Mouse (Mus musculus): Measurements from ENCODE around the gene Rxrb. TPM values are rescaled to one million over a fixed set of nuclear protein-coding genes. Genes with fewer than 3 reads are reported as not detected.

The Rxrb gene
- total and polyA plus RNA-seq, 2 experiments from 2014 or later, result 28.4 to 29.4 TPM

DNA sequence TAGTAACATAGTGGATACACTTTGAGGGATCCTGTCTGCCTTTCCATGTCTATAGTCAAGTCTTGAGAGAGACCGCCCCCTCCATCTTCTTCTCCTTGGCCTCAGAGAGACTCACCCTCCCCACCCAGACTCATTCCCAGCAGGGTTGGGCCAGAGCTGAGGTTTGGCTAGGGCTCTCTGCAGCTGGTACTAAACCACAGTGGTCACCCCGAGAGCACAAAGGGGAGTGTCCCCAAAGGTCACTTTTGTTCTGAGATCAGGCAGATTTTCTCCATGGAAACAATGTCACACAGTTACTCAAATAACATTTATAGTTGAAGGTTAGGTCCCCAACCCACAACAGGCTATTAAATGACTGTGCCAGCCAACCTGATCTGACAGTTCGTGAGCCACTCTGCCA lies 37.3 kb downstream of the Rxrb start:
- no peak overlapping the region for H3K9ac ChIP-seq (replicated peaks; ENCODE audit: low read depth, low read length)
- TF ChIP-seq EP300 (IDR thresholded peaks at IDR 0.05; ENCODE audit: low read depth), result no peak
- no peak for TF ChIP-seq CTCF (IDR thresholded peaks at IDR 0.05; ENCODE audit: low read depth)
- no peak overlapping the region for H3K4me3 ChIP-seq (ENCODE audit: low read depth, low read length)
- H3K27ac ChIP-seq (ENCODE audit: low read depth), result no peak overlapping the region
- H3K4me1 ChIP-seq (ENCODE audit: control insufficient read depth, insufficient read depth), result no peaks in the 10 kb centered on the region
- WGBS, result 46% methylated on average over 3 of the region's 3 CpGs
- ATAC-seq (ENCODE audit: insufficient read depth, low read depth), result no peak
- no peaks in the 10 kb centered on the region for H3K36me3 ChIP-seq (replicated peaks; ENCODE audit: control insufficient read depth, insufficient read depth, low read length)
- DNase-seq (ENCODE audit: low spot score), result no peak
- H3K4me2 ChIP-seq (ENCODE audit: low read depth, low read length), result no peak overlapping the region
- no peaks in the 10 kb centered on the region for H3K9me3 ChIP-seq (replicated peaks; ENCODE audit: control insufficient read depth, low read length)
- 0 out of 2 replicates have a peak, but pooled peaks cover 8% of the 10 kb centered on the region for H3K27me3 ChIP-seq (ENCODE audit: control insufficient read depth, insufficient read depth, low read length)

- peaks cover 25% of the 10 kb centered on the region for H3K27me3 ChIP-seq (ENCODE audit: control insufficient read depth, insufficient read depth, low read length)
- no peak overlapping the region for H3K9ac ChIP-seq (replicated peaks; ENCODE audit: low read depth, low read length)
- H3K4me2 ChIP-seq (ENCODE audit: low read depth, low read length), result no peak overlapping the region
- no peak for ATAC-seq (ENCODE audit: insufficient read depth, low read depth)
- TF ChIP-seq EP300 (IDR thresholded peaks at IDR 0.05; ENCODE audit: low read depth) (no peak), CTCF (IDR thresholded peaks at IDR 0.05; ENCODE audit: low read depth) (no peak)
- no peaks in the 10 kb centered on the region for H3K4me1 ChIP-seq (ENCODE audit: control insufficient read depth, insufficient read depth)
- H3K4me3 ChIP-seq (ENCODE audit: low read depth, low read length), result no peak overlapping the region
- H3K27ac ChIP-seq (ENCODE audit: low read depth), result no peak overlapping the region
- no peaks in the 10 kb centered on the region for H3K36me3 ChIP-seq (replicated peaks; ENCODE audit: control insufficient read depth, insufficient read depth, low read length)
- WGBS, result 60% methylated on average over 5 of the region's 5 CpGs
- DNase-seq (ENCODE audit: low spot score), result no peak
- no peaks in the 10 kb centered on the region for H3K9me3 ChIP-seq (replicated peaks; ENCODE audit: control insufficient read depth, low read length)
These were observed 40.5 kb downstream of the Rxrb start for GRCm38 (mm10) chr17:34072091-34072490.

DNA sequence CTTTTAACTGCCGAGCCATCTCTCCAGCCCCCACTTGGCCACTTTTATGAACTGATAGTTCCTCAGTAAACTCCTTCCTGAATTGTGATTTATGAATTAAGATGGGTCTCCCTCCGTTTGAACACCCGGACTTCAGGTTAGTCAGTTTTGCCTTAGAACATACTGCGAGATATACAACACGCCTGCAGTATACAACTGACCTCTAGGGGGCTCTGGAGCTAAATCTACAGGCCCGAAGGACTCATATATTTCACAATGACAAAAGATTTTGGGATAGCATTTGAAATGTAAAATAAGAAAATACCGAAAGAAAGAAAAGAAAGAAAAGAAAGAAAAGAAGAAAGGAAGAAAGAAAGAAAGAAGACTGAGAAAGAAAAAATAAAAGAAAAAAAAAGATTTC lies 43.7 kb downstream of the Rxrb start:
- no peaks in the 10 kb centered on the region for H3K9me3 ChIP-seq (replicated peaks; ENCODE audit: control insufficient read depth, low read length)
- no peaks in the 10 kb centered on the region for H3K4me1 ChIP-seq (ENCODE audit: control insufficient read depth, insufficient read depth)
- H3K27me3 ChIP-seq (ENCODE audit: control insufficient read depth, insufficient read depth, low read length), result peaks cover 28% of the 10 kb centered on the region
- ATAC-seq (ENCODE audit: insufficient read depth, low read depth) (no peak), DNase-seq (ENCODE audit: low spot score) (no peak)
- WGBS, result 38% methylated on average over 7 of the region's 7 CpGs
- peak; percentile 62 for TF ChIP-seq CTCF (IDR thresholded peaks at IDR 0.05; ENCODE audit: low read depth)
- no peak for TF ChIP-seq EP300 (IDR thresholded peaks at IDR 0.05; ENCODE audit: low read depth)
- no peak overlapping the region for H3K9ac ChIP-seq (replicated peaks; ENCODE audit: low read depth, low read length)
- H3K4me2 ChIP-seq (ENCODE audit: low read depth, low read length), result no peak overlapping the region
- no peak overlapping the region for H3K27ac ChIP-seq (ENCODE audit: low read depth)
- no peak overlapping the region for H3K4me3 ChIP-seq (ENCODE audit: low read depth, low read length)
- no peaks in the 10 kb centered on the region for H3K36me3 ChIP-seq (replicated peaks; ENCODE audit: control insufficient read depth, insufficient read depth, low read length)

DNA sequence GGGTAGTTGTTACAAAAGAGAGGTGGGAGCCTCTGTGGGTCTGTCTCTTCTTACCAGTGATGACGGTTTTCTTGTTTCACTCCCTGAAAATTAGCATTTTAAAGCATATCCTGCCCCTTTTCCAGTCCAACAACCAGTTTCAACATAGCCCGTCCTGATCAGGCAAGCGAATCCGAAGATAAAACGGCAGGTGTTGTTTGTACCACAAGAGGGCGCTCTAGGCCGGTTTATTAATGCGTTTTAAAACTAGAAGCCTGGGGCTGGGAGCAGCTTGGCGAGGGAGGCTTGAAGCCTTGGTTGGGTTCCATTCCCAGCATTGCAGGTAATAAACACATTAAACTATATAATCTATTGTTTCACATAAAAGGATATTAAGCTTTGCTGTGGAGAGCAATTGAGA lies 45.9 kb downstream of the Rxrb start:
- Histone ChIP-seq H3K9ac (replicated peaks; ENCODE audit: low read depth, low read length) (no peak overlapping the region), H3K27me3 (ENCODE audit: control insufficient read depth, insufficient read depth, low read length) (peaks cover 25% of the 10 kb centered on the region)
- 1% methylated on average over 9 of the region's 9 CpGs for WGBS

GRCm38 (mm10) chr17:34078148-34078547 lies 46.5 kb downstream of the Rxrb start:
- WGBS, result 61% methylated on average over 4 of the region's 4 CpGs
- no peak for TF ChIP-seq CTCF (IDR thresholded peaks at IDR 0.05; ENCODE audit: low read depth)
- Histone ChIP-seq H3K27ac (ENCODE audit: low read depth) (no peak overlapping the region), H3K4me1 (ENCODE audit: control insufficient read depth, insufficient read depth) (no peaks in the 10 kb centered on the region), H3K4me2 (ENCODE audit: low read depth, low read length) (no peak overlapping the region), H3K4me3 (ENCODE audit: low read depth, low read length) (no peak overlapping the region), H3K9ac (replicated peaks; ENCODE audit: low read depth, low read length) (no peak overlapping the region), H3K36me3 (replicated peaks; ENCODE audit: control insufficient read depth, insufficient read depth, low read length) (no peaks in the 10 kb centered on the region), H3K27me3 (ENCODE audit: control insufficient read depth, insufficient read depth, low read length) (peaks cover 31% of the 10 kb centered on the region), H3K9me3 (replicated peaks; ENCODE audit: control insufficient read depth, low read length) (no peaks in the 10 kb centered on the region)
- no peak for DNase-seq (ENCODE audit: low spot score)
- ATAC-seq (ENCODE audit: insufficient read depth, low read depth), result no peak

More for the DNA sequence above, 45.9 kb downstream of the Rxrb start:
- Histone ChIP-seq H3K9me3 (replicated peaks; ENCODE audit: control insufficient read depth, low read length) (no peaks in the 10 kb centered on the region), H3K4me3 (ENCODE audit: low read depth, low read length) (no peak overlapping the region), H3K4me1 (ENCODE audit: control insufficient read depth, insufficient read depth) (no peaks in the 10 kb centered on the region), H3K36me3 (replicated peaks; ENCODE audit: control insufficient read depth, insufficient read depth, low read length) (no peaks in the 10 kb centered on the region), H3K27ac (ENCODE audit: low read depth) (no peak overlapping the region), H3K4me2 (ENCODE audit: low read depth, low read length) (no peak overlapping the region)
- DNase-seq (ENCODE audit: low spot score) (peak; percentile 66), ATAC-seq (ENCODE audit: insufficient read depth, low read depth) (no peak)
- no peak for TF ChIP-seq EP300 (IDR thresholded peaks at IDR 0.05; ENCODE audit: low read depth)
- TF ChIP-seq CTCF (IDR thresholded peaks at IDR 0.05; ENCODE audit: low read depth), result peak; percentile 75

GRCm38 (mm10) chr17:34079002-34079401 lies 47.4 kb downstream of the Rxrb start:
- ATAC-seq (ENCODE audit: insufficient read depth, low read depth) (no peak), DNase-seq (ENCODE audit: low spot score) (no peak)
- Histone ChIP-seq H3K4me2 (ENCODE audit: low read depth, low read length) (no peak overlapping the region), H3K27me3 (ENCODE audit: control insufficient read depth, insufficient read depth, low read length) (peaks cover 32% of the 10 kb centered on the region), H3K27ac (ENCODE audit: low read depth) (no peak overlapping the region), H3K36me3 (replicated peaks; ENCODE audit: control insufficient read depth, insufficient read depth, low read length) (no peaks in the 10 kb centered on the region), H3K4me1 (ENCODE audit: control insufficient read depth, insufficient read depth) (no peaks in the 10 kb centered on the region), H3K4me3 (ENCODE audit: low read depth, low read length) (no peak overlapping the region), H3K9ac (replicated peaks; ENCODE audit: low read depth, low read length) (no peak overlapping the region), H3K9me3 (replicated peaks; ENCODE audit: control insufficient read depth, low read length) (no peaks in the 10 kb centered on the region)
- TF ChIP-seq CTCF (IDR thresholded peaks at IDR 0.05; ENCODE audit: low read depth), result no peak
- TF ChIP-seq EP300 (IDR thresholded peaks at IDR 0.05; ENCODE audit: low read depth), result no peak
- WGBS, result 87% methylated on average over 11 of the region's 11 CpGs
